Mouse (Mus musculus): ENCODE measurements around the gene Tead3.

- TF ChIP-seq CTCF (IDR thresholded peaks at IDR 0.05; ENCODE audit: low read depth) (no peak), EP300 (optimal IDR thresholded peaks at IDR 0.05) (no peak)
Measured at GRCm38 (mm10) chr17:28380255-28380654, 29.6 kb upstream of the Tead3 start.

All from stomach, postnatal 0 days (tissue).